Comparison of ENCODE assay signal across 10 mouse cellular contexts in the genomic region with DNA sequence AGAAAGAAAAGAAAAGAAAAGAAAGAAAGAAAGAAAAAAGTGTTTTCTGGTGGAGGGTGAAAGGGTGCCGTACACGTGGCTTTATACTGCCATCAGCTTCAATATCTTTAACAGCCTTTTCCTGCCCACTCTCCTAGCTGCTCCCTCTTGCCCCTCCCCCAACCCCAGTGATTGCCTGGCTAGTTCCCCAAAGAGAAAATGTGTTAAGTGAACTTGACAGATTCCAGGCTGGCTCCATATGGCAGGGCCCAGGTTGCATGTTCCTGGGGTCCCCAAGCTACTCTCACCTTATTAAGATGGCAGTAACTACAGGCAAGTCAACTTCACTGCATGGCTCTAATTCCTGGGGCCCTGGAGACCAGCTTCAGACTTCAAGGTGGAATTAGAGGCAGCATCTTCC.
A peak's percentile ranks its signal among the peaks of the same experiment; 100 is the strongest.
DNase-seq lines count a peak whose midpoint lies in the region; ATAC-seq lines count a peak whose summit lies in the region.
"Had no signal": no experiment of that assay in that cellular context is flagged by ENCODE, and none has a peak within 500 bp of the region (broad histone marks: within the 10 kb centered on the region; RNA-seq: fewer than 3 reads in every experiment).

No protein-coding gene starts in this region.

- 56% methylated on average over 2 of the region's 2 CpGs for WGBS in midbrain, embryonic 13.5 days
- WGBS in midbrain, embryonic 16.5 days = 31% methylated on average over 2 of the region's 2 CpGs
- WGBS in hindbrain, embryonic 11.5 days = 53% methylated on average over 2 of the region's 2 CpGs
- 21% methylated on average over 2 of the region's 2 CpGs for WGBS in neural tube, embryonic 13.5 days
- 46% methylated on average over 2 of the region's 2 CpGs for WGBS in intestine, embryonic 15.5 days

- no peak overlapping the region for H3K4me2 ChIP-seq in midbrain, embryonic 13.5 days (replicated peaks)
- no peak overlapping the region for H3K4me2 ChIP-seq in midbrain, embryonic 16.5 days (ENCODE audit: low read length)
- no peak overlapping the region for H3K4me2 ChIP-seq in hindbrain, embryonic 11.5 days (replicated peaks; ENCODE audit: low read depth, low read length)
- H3K4me2 ChIP-seq in neural tube, embryonic 13.5 days = no peak overlapping the region
- H3K4me2 ChIP-seq in intestine, embryonic 15.5 days (replicated peaks) = no peak overlapping the region

- H3K9me3 ChIP-seq in midbrain, embryonic 13.5 days = no peaks in the 10 kb centered on the region; the same call in 1 of the 2 replicates
- H3K9me3 ChIP-seq in midbrain, embryonic 16.5 days (replicated peaks; ENCODE audit: control insufficient read depth, low read length, poor library complexity, severe bottlenecking) = no peaks in the 10 kb centered on the region
- no peaks in the 10 kb centered on the region for H3K9me3 ChIP-seq in hindbrain, embryonic 11.5 days (ENCODE audit: control insufficient read depth, low read length)
- H3K9me3 ChIP-seq in neural tube, embryonic 13.5 days = no peaks in the 10 kb centered on the region
- peaks cover 3% of the 10 kb centered on the region; the same call in 1 of the 2 replicates for H3K9me3 ChIP-seq in intestine, embryonic 15.5 days

- DNase-seq in cerebellum, postnatal 14 days = peak; percentile 90 to 91
- DNase-seq in hindbrain, embryonic 11.5 days (ENCODE audit: low spot score) = peak; percentile 30
- DNase-seq in thymus, postnatal 10 days (ENCODE audit: low spot score in 2 of 2) = no peak
- DNase-seq in adrenal gland, postnatal 36 days = no peak

- H3K27me3 ChIP-seq in midbrain, embryonic 13.5 days = no peaks in the 10 kb centered on the region
- H3K27me3 ChIP-seq in midbrain, embryonic 16.5 days (ENCODE audit: control insufficient read depth, insufficient read depth, low read depth, low read length) = no peaks in the 10 kb centered on the region
- no peaks in the 10 kb centered on the region for H3K27me3 ChIP-seq in hindbrain, embryonic 11.5 days (ENCODE audit: control insufficient read depth, insufficient read depth, low read length)
- H3K27me3 ChIP-seq in neural tube, embryonic 13.5 days = no peaks in the 10 kb centered on the region
- no peaks in the 10 kb centered on the region for H3K27me3 ChIP-seq in intestine, embryonic 15.5 days (replicated peaks)
- H3K27me3 ChIP-seq: megakaryocyte, embryonic 14.5 days had no signal

- H3K4me1 ChIP-seq in midbrain, embryonic 13.5 days (replicated peaks) = peaks cover 18% of the 10 kb centered on the region
- H3K4me1 ChIP-seq in midbrain, embryonic 16.5 days (ENCODE audit: control insufficient read depth, insufficient read depth, low read length) = 0 out of 2 replicates have a peak, but pooled peaks cover 2% of the 10 kb centered on the region
- no peaks in the 10 kb centered on the region for H3K4me1 ChIP-seq in hindbrain, embryonic 11.5 days (replicated peaks; ENCODE audit: control insufficient read depth, insufficient read depth, low read length)
- H3K4me1 ChIP-seq in neural tube, embryonic 13.5 days (replicated peaks) = peaks cover 26% of the 10 kb centered on the region
- no peaks in the 10 kb centered on the region for H3K4me1 ChIP-seq in intestine, embryonic 15.5 days (replicated peaks)

- no peak overlapping the region for H3K9ac ChIP-seq in midbrain, embryonic 13.5 days (replicated peaks)
- H3K9ac ChIP-seq in midbrain, embryonic 16.5 days (ENCODE audit: low read depth, low read length) = no peak overlapping the region
- no peak overlapping the region for H3K9ac ChIP-seq in hindbrain, embryonic 11.5 days (ENCODE audit: low read depth, low read length)
- H3K9ac ChIP-seq in neural tube, embryonic 13.5 days = no peak overlapping the region
- no peak overlapping the region for H3K9ac ChIP-seq in intestine, embryonic 15.5 days

- peak; percentile 62; the same call in 1 of the 2 replicates for ATAC-seq in midbrain, embryonic 13.5 days
- no peak for ATAC-seq in midbrain, embryonic 16.5 days
- no peak for ATAC-seq in hindbrain, embryonic 11.5 days (ENCODE audit: low FRiP score)
- ATAC-seq in neural tube, embryonic 13.5 days (ENCODE audit: low read depth) = no peak
- no peak for ATAC-seq in intestine, embryonic 15.5 days

- H3K27ac ChIP-seq in midbrain, embryonic 13.5 days = peak overlapping the region; percentile 44
- H3K27ac ChIP-seq in midbrain, embryonic 16.5 days (ENCODE audit: low read length) = no peak overlapping the region
- no peak overlapping the region for H3K27ac ChIP-seq in hindbrain, embryonic 11.5 days (ENCODE audit: low read depth, low read length)
- H3K27ac ChIP-seq in neural tube, embryonic 13.5 days (replicated peaks) = peak overlapping the region; percentile 52
- H3K27ac ChIP-seq in intestine, embryonic 15.5 days = no peak overlapping the region

- no peak overlapping the region for H3K4me3 ChIP-seq in midbrain, embryonic 13.5 days (replicated peaks)
- no peak overlapping the region for H3K4me3 ChIP-seq in midbrain, embryonic 16.5 days (ENCODE audit: low read depth, low read length)
- H3K4me3 ChIP-seq in hindbrain, embryonic 11.5 days (ENCODE audit: low read depth, low read length) = no peak overlapping the region
- H3K4me3 ChIP-seq in neural tube, embryonic 13.5 days = no peak overlapping the region
- no peak overlapping the region for H3K4me3 ChIP-seq in intestine, embryonic 15.5 days (replicated peaks)
- H3K4me3 ChIP-seq: erythroblast, embryonic 14.5 days; megakaryocyte, embryonic 14.5 days had no signal

- no peaks in the 10 kb centered on the region for H3K36me3 ChIP-seq in midbrain, embryonic 13.5 days
- no peaks in the 10 kb centered on the region for H3K36me3 ChIP-seq in midbrain, embryonic 16.5 days (ENCODE audit: control insufficient read depth, insufficient read depth, low read length)
- no peaks in the 10 kb centered on the region for H3K36me3 ChIP-seq in hindbrain, embryonic 11.5 days (ENCODE audit: control insufficient read depth, insufficient read depth, low read length)
- H3K36me3 ChIP-seq in neural tube, embryonic 13.5 days = no peaks in the 10 kb centered on the region
- H3K36me3 ChIP-seq in intestine, embryonic 15.5 days = no peaks in the 10 kb centered on the region

Comparison
In these comparisons a context has a peak if more than half of its experiments do, and no peak if none do; other contexts are left out.
1. H3K27ac ChIP-seq: peak in midbrain, embryonic 13.5 days (single experiment) and neural tube, embryonic 13.5 days (single experiment); none in midbrain, embryonic 16.5 days (single experiment), hindbrain, embryonic 11.5 days (single experiment) and intestine, embryonic 15.5 days (single experiment).
2. DNase-seq: peak in cerebellum, postnatal 14 days (2 of 2) and hindbrain, embryonic 11.5 days (single experiment); none in thymus, postnatal 10 days (0 of 2) and adrenal gland, postnatal 36 days (0 of 2).